Mouse (Mus musculus): ENCODE data around the gene Lrrc8e.

DNA sequence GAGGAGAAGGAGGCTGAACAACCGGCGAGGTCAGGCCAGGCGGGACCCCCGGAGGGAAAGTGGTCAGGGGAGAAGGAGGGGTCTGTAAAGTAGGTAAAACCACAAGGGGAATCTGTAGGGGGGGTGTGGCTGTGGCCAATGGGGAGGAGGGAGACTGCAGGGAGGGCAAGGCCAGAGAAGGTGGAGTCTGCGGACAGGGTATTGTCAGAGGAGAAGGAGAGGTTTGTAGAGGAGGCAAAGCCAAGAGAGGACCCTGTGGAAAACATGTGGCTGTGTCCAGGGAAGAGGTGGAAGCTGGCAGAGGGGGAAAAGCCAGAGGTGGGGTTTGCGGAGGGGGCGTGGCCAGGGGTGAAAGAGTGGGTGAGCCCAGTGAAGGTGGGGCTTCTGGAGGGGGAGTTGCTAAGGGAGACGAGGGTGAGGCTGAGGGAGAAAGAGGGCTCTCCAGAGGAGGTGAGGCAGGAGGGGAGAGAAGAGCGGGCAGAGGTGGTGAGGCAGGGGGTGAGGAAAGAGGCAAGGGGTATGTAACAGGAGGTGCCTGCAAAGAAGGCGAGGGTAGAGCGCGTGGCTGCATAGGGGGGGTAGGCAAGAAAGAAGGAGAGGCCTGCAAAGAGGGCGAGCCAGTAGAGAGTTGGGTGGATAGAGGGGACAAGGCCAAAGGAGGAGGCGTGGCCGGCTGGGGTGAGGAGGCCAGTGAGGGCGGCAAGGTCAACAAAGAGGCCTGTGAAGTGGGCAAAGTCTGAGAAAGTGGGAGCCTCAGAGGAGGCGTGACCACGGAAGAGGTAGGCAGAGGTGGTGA lies 13.2 kb upstream of the Lrrc8e start:
- TF ChIP-seq FLI1 (IDR thresholded peaks at IDR 0.05; ENCODE audit: low read length) (no peak), GATA1 (IDR thresholded peaks at IDR 0.05; ENCODE audit: borderline replicate concordance, low read length) (no peak)
